ENCODE assay signal across 12 mouse cellular contexts in the genomic region with DNA sequence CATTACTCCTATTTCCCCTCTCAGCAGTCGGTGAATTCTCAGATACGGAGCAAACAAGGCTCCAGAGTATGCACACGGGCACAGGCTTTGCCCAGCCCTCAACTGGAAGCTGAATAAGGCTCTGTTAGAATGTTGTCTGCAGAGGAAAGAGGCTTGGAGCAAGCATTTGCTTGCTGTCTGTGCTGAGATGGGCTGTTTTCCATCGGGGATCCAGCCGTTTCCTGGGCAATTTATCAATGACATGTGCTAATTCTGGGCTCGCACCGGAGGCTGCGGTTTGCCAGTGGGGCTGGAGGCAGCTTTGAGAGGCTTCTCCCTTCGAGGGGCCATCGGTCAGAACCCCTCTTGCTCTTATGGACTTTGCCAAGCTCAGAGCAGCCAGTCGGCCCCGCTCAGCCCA.
DNase-seq lines count a peak whose midpoint lies in the region; ATAC-seq and TF ChIP-seq lines count a peak whose summit lies in the region.
"Had no signal": no experiment of that assay in that cellular context is flagged by ENCODE, and none has a peak within 500 bp of the region (broad histone marks: within the 10 kb centered on the region; RNA-seq: fewer than 3 reads in every experiment).

No protein-coding gene starts in this region.

- H3K4me1 ChIP-seq in kidney, postnatal 0 days (replicated peaks; ENCODE audit: insufficient read depth, low read length): peaks cover 12% of the 10 kb centered on the region; the same call in 1 of the 2 replicates
- peaks cover 15% of the 10 kb centered on the region for H3K4me1 ChIP-seq in kidney, embryonic 14.5 days (ENCODE audit: control insufficient read depth, insufficient read depth, low read length)
- peaks cover 34% of the 10 kb centered on the region for H3K4me1 ChIP-seq in hindbrain, embryonic 12.5 days
- peaks cover 10% of the 10 kb centered on the region for H3K4me1 ChIP-seq in midbrain, embryonic 14.5 days (ENCODE audit: control insufficient read depth, insufficient read depth, low read length)

- 0 out of 2 replicates have a peak overlapping the region, but pooled peaks have one; percentile 15 for H3K4me2 ChIP-seq in kidney, postnatal 0 days (ENCODE audit: low read length)
- no peak overlapping the region; the same call in 1 of the 2 replicates for H3K4me2 ChIP-seq in kidney, embryonic 14.5 days (replicated peaks; ENCODE audit: low read depth, low read length)
- H3K4me2 ChIP-seq in hindbrain, embryonic 12.5 days (replicated peaks): no peak overlapping the region
- no peak overlapping the region for H3K4me2 ChIP-seq in midbrain, embryonic 14.5 days (ENCODE audit: low read length)

- TF ChIP-seq CTCF in kidney, postnatal 0 days (IDR thresholded peaks at IDR 0.05; ENCODE audit: low read depth): no peak
- no peak for TF ChIP-seq CTCF in brain, embryonic 14.5 days (IDR thresholded peaks at IDR 0.05; ENCODE audit: borderline replicate concordance, extremely low read depth, insufficient read depth, insufficient read length)

- no peak overlapping the region for H3K9ac ChIP-seq in kidney, postnatal 0 days (ENCODE audit: low read depth, low read length)
- no peak overlapping the region for H3K9ac ChIP-seq in kidney, embryonic 14.5 days (ENCODE audit: low read depth, low read length)
- no peak overlapping the region for H3K9ac ChIP-seq in hindbrain, embryonic 12.5 days
- no peak overlapping the region for H3K9ac ChIP-seq in midbrain, embryonic 14.5 days (replicated peaks; ENCODE audit: low read length)

- H3K4me3 ChIP-seq in kidney, postnatal 0 days (replicated peaks; ENCODE audit: low read depth, low read length): no peak overlapping the region
- H3K4me3 ChIP-seq in kidney, embryonic 14.5 days (ENCODE audit: low read length): no peak overlapping the region
- no peak overlapping the region for H3K4me3 ChIP-seq in hindbrain, embryonic 12.5 days
- H3K4me3 ChIP-seq in midbrain, embryonic 14.5 days (replicated peaks; ENCODE audit: low read depth, low read length): no peak overlapping the region

- peaks cover 14% of the 10 kb centered on the region; the same call in 1 of the 2 replicates for H3K27me3 ChIP-seq in kidney, postnatal 0 days (ENCODE audit: insufficient read depth, low read length)
- 0 out of 2 replicates have a peak, but pooled peaks cover 3% of the 10 kb centered on the region for H3K27me3 ChIP-seq in kidney, embryonic 14.5 days (ENCODE audit: control insufficient read depth, insufficient read depth, low read length)
- no peaks in the 10 kb centered on the region for H3K27me3 ChIP-seq in hindbrain, embryonic 12.5 days
- no peaks in the 10 kb centered on the region for H3K27me3 ChIP-seq in midbrain, embryonic 14.5 days (ENCODE audit: control insufficient read depth, insufficient read depth, low read length)

- 12% methylated on average over 12 of the region's 12 CpGs for WGBS in kidney, postnatal 0 days
- WGBS in kidney, embryonic 14.5 days: 9% methylated on average over 12 of the region's 12 CpGs
- WGBS in hindbrain, embryonic 12.5 days: 40% methylated on average over 12 of the region's 12 CpGs
- 56% methylated on average over 12 of the region's 12 CpGs for WGBS in midbrain, embryonic 14.5 days

- H3K27ac ChIP-seq in kidney, postnatal 0 days: no peak overlapping the region
- H3K27ac ChIP-seq in kidney, embryonic 14.5 days (ENCODE audit: low read depth, low read length): no peak overlapping the region
- peak overlapping the region; percentile 84 for H3K27ac ChIP-seq in hindbrain, embryonic 12.5 days
- H3K27ac ChIP-seq in midbrain, embryonic 14.5 days (replicated peaks; ENCODE audit: low read depth, low read length): peak overlapping the region; percentile 50

- H3K9me3 ChIP-seq in kidney, postnatal 0 days (replicated peaks; ENCODE audit: low read length): no peaks in the 10 kb centered on the region
- H3K9me3 ChIP-seq in kidney, embryonic 14.5 days (ENCODE audit: control insufficient read depth, low read length): no peaks in the 10 kb centered on the region
- no peaks in the 10 kb centered on the region for H3K9me3 ChIP-seq in hindbrain, embryonic 12.5 days (replicated peaks)
- H3K9me3 ChIP-seq in midbrain, embryonic 14.5 days (ENCODE audit: control insufficient read depth, low read length): no peaks in the 10 kb centered on the region

- H3K36me3 ChIP-seq in kidney, postnatal 0 days (ENCODE audit: insufficient read depth, low read length): no peaks in the 10 kb centered on the region
- no peaks in the 10 kb centered on the region for H3K36me3 ChIP-seq in kidney, embryonic 14.5 days (ENCODE audit: control insufficient read depth, insufficient read depth, low read length)
- H3K36me3 ChIP-seq in hindbrain, embryonic 12.5 days: no peaks in the 10 kb centered on the region
- no peaks in the 10 kb centered on the region for H3K36me3 ChIP-seq in midbrain, embryonic 14.5 days (ENCODE audit: control insufficient read depth, insufficient read depth, low read length)

- no peak for DNase-seq in kidney, postnatal 0 days (ENCODE audit: low spot score)
- peak; percentile 44 for DNase-seq in brain, embryonic 14.5 days (ENCODE audit: low read depth)
- no peak for DNase-seq in midbrain, embryonic 14.5 days
- DNase-seq in gastrocnemius, postnatal 10 days: no peak
- no peak for DNase-seq in lung, postnatal 25 days (ENCODE audit: low spot score)
- DNase-seq: heart, postnatal 4 days; thymus, postnatal 4 days had no signal

- no peak for ATAC-seq in kidney, postnatal 0 days (replicated peaks; ENCODE audit: low FRiP score, low read depth)
- ATAC-seq in kidney, embryonic 14.5 days (ENCODE audit: low FRiP score, low TSS enrichment): no peak
- ATAC-seq in hindbrain, embryonic 12.5 days (ENCODE audit: low FRiP score): 0 out of 2 replicates have a peak, but pooled peaks have one; percentile 2
- ATAC-seq in midbrain, embryonic 14.5 days (ENCODE audit: low FRiP score, low TSS enrichment): no peak
- ATAC-seq in granulocyte monocyte progenitor cell, adult 5-6 weeks (replicated peaks; ENCODE audit: poor library complexity, severe bottlenecking): no peak
- ATAC-seq: CD4-positive, CD25-positive, alpha-beta regulatory T cell, adult 4 months; lung, postnatal 0 days had no signal

- TF ChIP-seq POLR2A in brain, embryonic 14.5 days (IDR thresholded peaks at IDR 0.05; ENCODE audit: borderline replicate concordance, extremely low read depth, insufficient read depth, insufficient read length, poor library complexity, severe bottlenecking): no peak

Comparison
In these comparisons a context has a peak if more than half of its experiments do, and no peak if none do; other contexts are left out.
1. H3K27ac ChIP-seq: peak in hindbrain, embryonic 12.5 days (single experiment) and midbrain, embryonic 14.5 days (single experiment); none in kidney, postnatal 0 days (single experiment) and kidney, embryonic 14.5 days (single experiment).